Comparison of ENCODE assay signal across 13 mouse cellular contexts in genomic region chr14:13982174-13982573, GRCm38 (mm10). TPM values are rescaled to one million over a fixed set of nuclear protein-coding genes. Genes with fewer than 3 reads are reported as not detected.
DNase-seq lines count a peak whose midpoint lies in the region; ATAC-seq and TF ChIP-seq lines count a peak whose summit lies in the region.
"Had no signal": no experiment of that assay in that cellular context is flagged by ENCODE, and none has a peak within 500 bp of the region (broad histone marks: within the 10 kb centered on the region; RNA-seq: fewer than 3 reads in every experiment).

No protein-coding gene starts in this region.

- no peaks in the 10 kb centered on the region for H3K9me3 ChIP-seq in heart, postnatal 0 days (replicated peaks; ENCODE audit: control insufficient read depth, low read length)
- no peaks in the 10 kb centered on the region for H3K9me3 ChIP-seq in heart, embryonic 11.5 days (replicated peaks; ENCODE audit: control insufficient read depth, low read length)
- H3K9me3 ChIP-seq in midbrain, postnatal 0 days (ENCODE audit: low read length) = no peaks in the 10 kb centered on the region
- H3K9me3 ChIP-seq in midbrain, embryonic 10.5 days (replicated peaks) = no peaks in the 10 kb centered on the region
- H3K9me3 ChIP-seq in forebrain, postnatal 0 days (ENCODE audit: low read length) = no peaks in the 10 kb centered on the region
- H3K9me3 ChIP-seq: limb, embryonic 15.5 days; midbrain, embryonic 13.5 days; neural tube, embryonic 13.5 days had no signal

- H3K27me3 ChIP-seq in heart, postnatal 0 days (ENCODE audit: control insufficient read depth, insufficient read depth, low read length) = no peaks in the 10 kb centered on the region
- peaks cover 11% of the 10 kb centered on the region for H3K27me3 ChIP-seq in heart, embryonic 11.5 days (ENCODE audit: control insufficient read depth, insufficient read depth, low read length)
- no peaks in the 10 kb centered on the region for H3K27me3 ChIP-seq in midbrain, postnatal 0 days (ENCODE audit: insufficient read depth, low read length)
- H3K27me3 ChIP-seq in midbrain, embryonic 10.5 days (ENCODE audit: low read depth, poor library complexity, severe bottlenecking) = no peaks in the 10 kb centered on the region
- H3K27me3 ChIP-seq in forebrain, postnatal 0 days (ENCODE audit: insufficient read depth, low read length) = no peaks in the 10 kb centered on the region
- H3K27me3 ChIP-seq: limb, embryonic 15.5 days; midbrain, embryonic 13.5 days; neural tube, embryonic 13.5 days had no signal

- no peak overlapping the region for H3K4me2 ChIP-seq in heart, postnatal 0 days (ENCODE audit: low read depth, low read length)
- H3K4me2 ChIP-seq in heart, embryonic 11.5 days = no peak overlapping the region
- H3K4me2 ChIP-seq in midbrain, postnatal 0 days (ENCODE audit: low read depth, low read length, poor library complexity, severe bottlenecking) = no peak overlapping the region
- no peak overlapping the region for H3K4me2 ChIP-seq in forebrain, postnatal 0 days (ENCODE audit: low read depth)
- H3K4me2 ChIP-seq: limb, embryonic 15.5 days; midbrain, embryonic 13.5 days; neural tube, embryonic 13.5 days had no signal

- H3K4me1 ChIP-seq in heart, postnatal 0 days (ENCODE audit: control insufficient read depth, insufficient read depth) = no peaks in the 10 kb centered on the region
- no peaks in the 10 kb centered on the region for H3K4me1 ChIP-seq in heart, embryonic 11.5 days (ENCODE audit: control insufficient read depth, insufficient read depth, low read length)
- H3K4me1 ChIP-seq in midbrain, postnatal 0 days (ENCODE audit: insufficient read depth, low read length) = no peaks in the 10 kb centered on the region
- H3K4me1 ChIP-seq in midbrain, embryonic 10.5 days = no peaks in the 10 kb centered on the region
- H3K4me1 ChIP-seq in lung, adult 2 months (ENCODE audit: control insufficient read depth, insufficient read depth, low read length) = peaks cover 6% of the 10 kb centered on the region
- no peaks in the 10 kb centered on the region for H3K4me1 ChIP-seq in forebrain, postnatal 0 days (ENCODE audit: insufficient read depth)
- H3K4me1 ChIP-seq: limb, embryonic 15.5 days; midbrain, embryonic 13.5 days had no signal

- DNase-seq in heart, postnatal 0 days (ENCODE audit: low spot score) = no peak
- DNase-seq in midbrain, postnatal 0 days (ENCODE audit: low spot score) = no peak
- no peak for DNase-seq in midbrain, embryonic 10.5 days (ENCODE audit: low spot score)
- no peak for DNase-seq in lung, adult 2 months
- DNase-seq in forebrain, postnatal 0 days = no peak
- DNase-seq in urinary bladder, adult 18-20 months (ENCODE audit: low spot score in 2 of 2) = no peak
- DNase-seq in ovary, postnatal 36 days (ENCODE audit: low spot score) = no peak
- DNase-seq: cerebellum, postnatal 25 days; thymus, postnatal 36 days had no signal

- TF ChIP-seq CTCF in heart, postnatal 0 days (IDR thresholded peaks at IDR 0.05; ENCODE audit: low read depth) = peak; percentile 43
- TF ChIP-seq CTCF in midbrain, postnatal 0 days (IDR thresholded peaks at IDR 0.05) = peak; percentile 45
- peak; percentile 60; the same call in 1 of the 2 replicates for TF ChIP-seq CTCF in lung, adult 2 months (IDR thresholded peaks at IDR 0.05; ENCODE audit: insufficient read depth, low read length)
- TF ChIP-seq CTCF in forebrain, postnatal 0 days (IDR thresholded peaks at IDR 0.05; ENCODE audit: low read depth) = no peak

- no peak overlapping the region for H3K4me3 ChIP-seq in heart, postnatal 0 days (ENCODE audit: low read depth, low read length)
- H3K4me3 ChIP-seq in heart, embryonic 11.5 days (ENCODE audit: low read depth, low read length) = no peak overlapping the region
- no peak overlapping the region for H3K4me3 ChIP-seq in midbrain, postnatal 0 days (ENCODE audit: low read depth, low read length)
- no peak overlapping the region for H3K4me3 ChIP-seq in midbrain, embryonic 10.5 days
- H3K4me3 ChIP-seq in lung, adult 2 months (replicated peaks; ENCODE audit: extremely low read depth, low read depth, low read length) = no peak overlapping the region
- H3K4me3 ChIP-seq in forebrain, postnatal 0 days (ENCODE audit: low read depth, low read length) = no peak overlapping the region
- H3K4me3 ChIP-seq: limb, embryonic 15.5 days; midbrain, embryonic 13.5 days; neural tube, embryonic 13.5 days had no signal

- ATAC-seq in heart, postnatal 0 days (ENCODE audit: insufficient read depth, low read depth) = no peak
- ATAC-seq in heart, embryonic 11.5 days (replicated peaks; ENCODE audit: insufficient number of reproducible peaks, low FRiP score, low TSS enrichment) = no peak
- no peak for ATAC-seq in midbrain, postnatal 0 days (ENCODE audit: low FRiP score)
- no peak for ATAC-seq in forebrain, postnatal 0 days
- ATAC-seq: midbrain, embryonic 13.5 days had no signal

- H3K9ac ChIP-seq in heart, postnatal 0 days (replicated peaks; ENCODE audit: low read depth, low read length) = no peak overlapping the region
- no peak overlapping the region for H3K9ac ChIP-seq in heart, embryonic 11.5 days (ENCODE audit: low read depth, low read length)
- H3K9ac ChIP-seq in midbrain, postnatal 0 days (replicated peaks; ENCODE audit: low read length, poor library complexity, severe bottlenecking) = no peak overlapping the region
- H3K9ac ChIP-seq in forebrain, postnatal 0 days = no peak overlapping the region
- H3K9ac ChIP-seq: limb, embryonic 15.5 days; midbrain, embryonic 13.5 days; neural tube, embryonic 13.5 days had no signal

- no peak for TF ChIP-seq EP300 in heart, postnatal 0 days (IDR thresholded peaks at IDR 0.05; ENCODE audit: low read depth)

- H3K27ac ChIP-seq in heart, postnatal 0 days (ENCODE audit: low read depth) = no peak overlapping the region
- no peak overlapping the region for H3K27ac ChIP-seq in heart, embryonic 11.5 days (ENCODE audit: low read depth, low read length)
- H3K27ac ChIP-seq in midbrain, postnatal 0 days (ENCODE audit: low read depth, low read length) = no peak overlapping the region
- H3K27ac ChIP-seq in midbrain, embryonic 10.5 days (replicated peaks) = no peak overlapping the region
- H3K27ac ChIP-seq in forebrain, postnatal 0 days (ENCODE audit: low read depth, low read length) = no peak overlapping the region
- H3K27ac ChIP-seq: limb, embryonic 15.5 days; midbrain, embryonic 13.5 days; neural tube, embryonic 13.5 days had no signal

- WGBS in heart, postnatal 0 days = 46% methylated on average over 2 of the region's 2 CpGs
- 39% methylated on average over 2 of the region's 2 CpGs for WGBS in heart, embryonic 11.5 days (ENCODE audit: insufficient replicate concordance)
- 60% methylated on average over 2 of the region's 2 CpGs for WGBS in midbrain, postnatal 0 days
- WGBS in midbrain, embryonic 10.5 days = 53% methylated on average over 2 of the region's 2 CpGs
- 53% methylated on average over 2 of the region's 2 CpGs for WGBS in lung, adult 2 months
- 50% methylated on average over 2 of the region's 2 CpGs for WGBS in forebrain, postnatal 0 days

- no peaks in the 10 kb centered on the region for H3K36me3 ChIP-seq in heart, postnatal 0 days (replicated peaks; ENCODE audit: control insufficient read depth, insufficient read depth, low read length)
- no peaks in the 10 kb centered on the region for H3K36me3 ChIP-seq in heart, embryonic 11.5 days (ENCODE audit: control insufficient read depth, insufficient read depth, low read length)
- no peaks in the 10 kb centered on the region for H3K36me3 ChIP-seq in midbrain, postnatal 0 days (ENCODE audit: insufficient read depth, low read length)
- no peaks in the 10 kb centered on the region for H3K36me3 ChIP-seq in midbrain, embryonic 10.5 days
- H3K36me3 ChIP-seq in forebrain, postnatal 0 days (ENCODE audit: insufficient read depth) = no peaks in the 10 kb centered on the region
- H3K36me3 ChIP-seq: limb, embryonic 15.5 days; midbrain, embryonic 13.5 days; neural tube, embryonic 13.5 days had no signal

- TF ChIP-seq POLR2A in lung, adult 2 months (IDR thresholded peaks at IDR 0.05; ENCODE audit: borderline replicate concordance, extremely low read depth, low read depth, low read length) = no peak

RNA-seq across cellular contexts. Expression of gene Thoc7, which starts 20.5 kb away (rescaled TPM):
- total RNA-seq in heart, postnatal 0 days (2014; rRNA removed; ENCODE audit: low replicate concordance) = 80.9 and 86.7 TPM in 2 replicates
- 198 and 207 TPM in 2 replicates for polyA plus RNA-seq in heart, postnatal 0 days (2015; fragmentation: Nextera tagmentation; extraction: Ambion mirVana)
- 160 and 161 TPM in 2 replicates for polyA plus RNA-seq in heart, embryonic 11.5 days (2014; fragmentation: Nextera tagmentation; extraction: Ambion mirVana)
- total RNA-seq in midbrain, postnatal 0 days (2014; rRNA removed) = 55.7 and 70.7 TPM in 2 replicates
- polyA plus RNA-seq in midbrain, postnatal 0 days (2015; fragmentation: Nextera tagmentation; extraction: Ambion mirVana) = 195 and 196 TPM in 2 replicates
- polyA plus RNA-seq in midbrain, embryonic 10.5 days (2016; fragmentation: Nextera tagmentation; extraction: Ambion mirVana) = 231 and 235 TPM in 2 replicates
- 9.2 and 13.3 TPM in 2 replicates for polyA plus RNA-seq in lung, adult 2 months (2012; rRNA removed)
- total RNA-seq in forebrain, postnatal 0 days (2014; rRNA removed) = 90.7 and 105 TPM in 2 replicates
- polyA plus RNA-seq in forebrain, postnatal 0 days (2015; fragmentation: Nextera tagmentation; extraction: Ambion mirVana) = 189 and 216 TPM in 2 replicates

RNA-seq across cellular contexts. Expression of gene Atxn7, which starts 20.9 kb away (rescaled TPM):
- 11.2 and 12.4 TPM in 2 replicates for total RNA-seq in heart, postnatal 0 days (2014; rRNA removed; ENCODE audit: low replicate concordance)
- 2.1 TPM in 2 replicates for polyA plus RNA-seq in heart, postnatal 0 days (2015; fragmentation: Nextera tagmentation; extraction: Ambion mirVana)
- 3.2 and 5.2 TPM in 2 replicates for polyA plus RNA-seq in heart, embryonic 11.5 days (2014; fragmentation: Nextera tagmentation; extraction: Ambion mirVana)
- total RNA-seq in midbrain, postnatal 0 days (2014; rRNA removed) = 12.7 and 22.4 TPM in 2 replicates
- polyA plus RNA-seq in midbrain, postnatal 0 days (2015; fragmentation: Nextera tagmentation; extraction: Ambion mirVana) = 2.2 and 2.5 TPM in 2 replicates
- 3.5 and 3.6 TPM in 2 replicates for polyA plus RNA-seq in midbrain, embryonic 10.5 days (2016; fragmentation: Nextera tagmentation; extraction: Ambion mirVana)
- polyA plus RNA-seq in lung, adult 2 months (2012; rRNA removed) = 33.4 and 39.4 TPM in 2 replicates
- total RNA-seq in forebrain, postnatal 0 days (2014; rRNA removed) = 9.2 and 14.4 TPM in 2 replicates
- 1.0 and 2.2 TPM in 2 replicates for polyA plus RNA-seq in forebrain, postnatal 0 days (2015; fragmentation: Nextera tagmentation; extraction: Ambion mirVana)

Comparison
In these comparisons a context has a peak if more than half of its experiments do, and no peak if none do; other contexts are left out.
1. RNA of gene Thoc7, which starts 20.5 kb away (polyA plus RNA-seq): 231 to 235 TPM in midbrain, embryonic 10.5 days, 198 to 207 TPM in heart, postnatal 0 days, 195 to 196 TPM in midbrain, postnatal 0 days, 189 to 216 TPM in forebrain, postnatal 0 days and 160 to 161 TPM in heart, embryonic 11.5 days; 9.2 to 13.3 TPM in lung, adult 2 months; every median in the first group is over 10 times any median in the second.